Mouse (Mus musculus): ENCODE measurements around the gene Sgms1. TPM values are rescaled to one million over a fixed set of nuclear protein-coding genes. Genes with fewer than 3 reads are reported as not detected.

Sgms1 gene
- polyA plus RNA-seq, 2 experiments = 20.8 to 36.8 TPM

DNA sequence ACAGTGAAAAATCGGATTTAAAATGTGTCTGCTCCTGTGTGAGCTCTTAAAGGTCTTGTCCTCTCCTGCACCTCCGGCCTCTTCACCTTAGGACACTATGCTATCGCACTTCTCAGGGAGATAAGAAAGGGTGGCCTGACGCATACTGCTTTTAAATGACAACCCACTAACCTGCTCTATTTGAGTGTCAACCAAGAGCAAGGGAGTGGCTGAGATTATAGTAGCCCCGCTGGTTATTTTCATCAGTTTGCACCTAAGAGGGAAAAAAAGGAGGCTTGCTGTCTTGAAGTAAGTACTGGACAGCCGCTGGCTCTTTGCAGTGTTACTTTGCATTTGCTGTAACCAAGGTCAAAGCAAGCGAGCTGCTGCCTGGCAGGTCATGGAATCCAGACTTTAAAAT is 602 bp upstream of the Sgms1 start:
- no peak overlapping the region for H3K9ac ChIP-seq (ENCODE audit: low read depth, low read length, severe bottlenecking)
- no peak for ATAC-seq (ENCODE audit: low FRiP score, low read depth)

DNA sequence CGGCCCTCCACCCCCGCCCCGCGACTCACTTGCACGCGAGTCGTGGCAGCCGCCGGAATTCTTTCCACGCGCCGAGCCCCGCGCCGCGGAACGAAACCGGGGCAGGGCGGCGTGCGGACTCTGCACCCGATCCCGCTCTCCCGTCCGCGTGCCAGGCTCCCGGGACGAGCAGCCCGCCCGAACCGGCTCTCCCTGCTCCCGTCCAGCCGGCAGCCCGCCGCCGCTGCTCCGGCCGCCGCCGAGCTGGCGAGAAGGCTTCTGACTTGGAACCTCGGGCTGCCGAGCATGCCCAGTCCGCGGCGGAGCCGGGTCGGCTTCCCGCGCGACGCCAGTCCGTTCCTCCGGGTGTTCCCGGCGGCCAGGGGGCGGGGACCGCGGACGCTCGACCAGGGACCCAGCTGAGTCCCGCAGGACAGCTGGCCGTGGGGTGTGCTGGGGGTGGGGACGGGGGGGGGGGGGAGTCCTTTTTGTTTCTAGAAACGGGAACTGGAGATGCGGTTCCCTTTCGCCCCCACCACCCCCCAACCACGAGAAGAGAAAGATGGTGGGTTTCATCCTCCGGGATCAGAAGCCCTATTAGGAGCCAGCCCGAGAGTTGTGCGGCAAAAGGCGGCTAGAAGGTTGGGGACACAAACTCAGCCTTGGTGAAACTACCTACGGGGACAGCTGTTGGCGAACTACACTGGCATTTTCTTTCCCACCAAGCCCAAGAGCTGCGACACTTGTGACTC is 1.2 kb downstream of the Sgms1 start:
- H3K4me3 ChIP-seq (replicated peaks; ENCODE audit: low read length) = peak overlapping the region; percentile 75
- H3K4me1 ChIP-seq (ENCODE audit: control insufficient read depth, insufficient read depth, low read length) = peaks cover 9% of the 10 kb centered on the region
- H3K4me2 ChIP-seq (replicated peaks; ENCODE audit: low read depth, low read length, severe bottlenecking) = peak overlapping the region; percentile 64
- DNase-seq (ENCODE audit: low spot score) (peak; percentile 90), ATAC-seq (ENCODE audit: low FRiP score, low read depth) (peak; percentile 85)
- no peaks in the 10 kb centered on the region for H3K27me3 ChIP-seq (ENCODE audit: control insufficient read depth, insufficient read depth, low read length)
- WGBS = under 1% methylated on average over 61 of the region's 75 CpGs
- H3K9me3 ChIP-seq (ENCODE audit: control insufficient read depth, low read length) = no peaks in the 10 kb centered on the region
- peak overlapping the region; percentile 90 for H3K27ac ChIP-seq (replicated peaks; ENCODE audit: low read depth, low read length)
- 0 out of 2 replicates have a peak, but pooled peaks have one; percentile 51 for TF ChIP-seq POLR2A (IDR thresholded peaks at IDR 0.05; ENCODE audit: borderline replicate concordance, extremely low read depth, insufficient read depth, insufficient read length)
- peak overlapping the region; percentile 75 for H3K9ac ChIP-seq (ENCODE audit: low read depth, low read length, severe bottlenecking)
- H3K36me3 ChIP-seq (ENCODE audit: control insufficient read depth, insufficient read depth, low read length) = no peaks in the 10 kb centered on the region

More for the DNA sequence above, 602 bp upstream of the Sgms1 start:
- peaks cover 9% of the 10 kb centered on the region for H3K4me1 ChIP-seq (ENCODE audit: control insufficient read depth, insufficient read depth, low read length)
- no peaks in the 10 kb centered on the region for H3K36me3 ChIP-seq (ENCODE audit: control insufficient read depth, insufficient read depth, low read length)
- no peak overlapping the region for H3K27ac ChIP-seq (replicated peaks; ENCODE audit: low read depth, low read length)
- DNase-seq (ENCODE audit: low spot score) = no peak
- no peaks in the 10 kb centered on the region for H3K27me3 ChIP-seq (ENCODE audit: control insufficient read depth, insufficient read depth, low read length)
- no peaks in the 10 kb centered on the region for H3K9me3 ChIP-seq (ENCODE audit: control insufficient read depth, low read length)
- 86% methylated on average over 7 of the region's 7 CpGs for WGBS
- TF ChIP-seq POLR2A (IDR thresholded peaks at IDR 0.05; ENCODE audit: borderline replicate concordance, extremely low read depth, insufficient read depth, insufficient read length) = no peak
- H3K4me3 ChIP-seq (replicated peaks; ENCODE audit: low read length) = peak overlapping the region; percentile 75
- H3K4me2 ChIP-seq (replicated peaks; ENCODE audit: low read depth, low read length, severe bottlenecking) = peak overlapping the region; percentile 64

GRCm38 (mm10) chr19:32387403-32388190 is 1.9 kb downstream of the Sgms1 start:
- Histone ChIP-seq H3K4me3 (replicated peaks; ENCODE audit: low read length) (peak overlapping the region; percentile 75), H3K4me1 (ENCODE audit: control insufficient read depth, insufficient read depth, low read length) (peaks cover 9% of the 10 kb centered on the region), H3K36me3 (ENCODE audit: control insufficient read depth, insufficient read depth, low read length) (no peaks in the 10 kb centered on the region), H3K27me3 (ENCODE audit: control insufficient read depth, insufficient read depth, low read length) (no peaks in the 10 kb centered on the region), H3K27ac (replicated peaks; ENCODE audit: low read depth, low read length) (peak overlapping the region; percentile 90; the same call in 1 of the 2 replicates), H3K9me3 (ENCODE audit: control insufficient read depth, low read length) (no peaks in the 10 kb centered on the region), H3K9ac (ENCODE audit: low read depth, low read length, severe bottlenecking) (peak overlapping the region; percentile 75), H3K4me2 (replicated peaks; ENCODE audit: low read depth, low read length, severe bottlenecking) (peak overlapping the region; percentile 64)
- WGBS = under 1% methylated on average over 55 of the region's 74 CpGs
- DNase-seq (ENCODE audit: low spot score) (no peak), ATAC-seq (ENCODE audit: low FRiP score, low read depth) (no peak; the same call in 1 of the 2 replicates)
- TF ChIP-seq POLR2A (IDR thresholded peaks at IDR 0.05; ENCODE audit: borderline replicate concordance, extremely low read depth, insufficient read depth, insufficient read length) = no peak

DNA sequence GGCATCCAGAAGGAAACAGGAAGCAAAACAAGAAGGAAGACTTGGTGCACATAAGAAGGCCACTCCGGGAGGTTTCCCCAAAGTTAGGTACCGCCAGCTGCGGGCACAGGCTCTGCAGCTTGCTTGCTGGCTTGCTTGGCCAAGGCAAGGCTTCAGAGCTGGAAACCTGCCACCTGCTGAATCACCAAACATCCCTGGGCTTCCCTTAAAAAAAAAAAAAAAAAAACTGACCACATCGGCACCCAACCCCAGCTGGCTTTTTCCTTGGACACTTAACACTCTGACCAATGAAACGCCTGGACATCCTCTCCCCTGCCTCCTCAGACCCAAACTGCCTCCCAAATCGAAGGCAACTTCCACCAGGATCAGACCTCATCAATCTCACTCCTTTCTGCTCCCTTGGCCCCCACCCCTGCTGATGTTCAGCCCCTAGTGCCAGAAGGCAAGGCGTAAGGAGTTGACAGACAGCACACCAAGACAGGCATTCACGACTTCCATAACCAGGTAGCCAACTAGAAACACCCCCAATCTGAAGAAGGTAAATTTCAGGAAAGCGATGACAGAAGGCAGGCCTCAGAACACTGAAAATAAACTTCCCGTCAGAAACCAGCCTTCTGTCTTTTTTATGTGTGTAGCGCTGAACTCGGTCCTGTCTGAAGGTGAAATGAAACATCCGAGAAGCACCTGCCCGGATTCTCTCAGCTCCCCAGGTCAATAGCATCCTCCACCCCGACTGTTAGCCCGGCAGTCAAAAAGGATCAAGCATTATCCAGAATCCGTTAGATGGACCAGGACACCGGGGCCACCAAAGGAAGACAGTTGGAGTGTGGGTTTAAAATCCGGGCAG is 2.7 kb downstream of the Sgms1 start:
- no peaks in the 10 kb centered on the region for H3K36me3 ChIP-seq (ENCODE audit: control insufficient read depth, insufficient read depth, low read length)
- peak; percentile 32 for DNase-seq (ENCODE audit: low spot score)
- TF ChIP-seq POLR2A (IDR thresholded peaks at IDR 0.05; ENCODE audit: borderline replicate concordance, extremely low read depth, insufficient read depth, insufficient read length) = no peak

GRCm38 (mm10) chr19:32383738-32384137 is 5.8 kb downstream of the Sgms1 start:
- no peak for ATAC-seq (ENCODE audit: low FRiP score, low read depth)
- Histone ChIP-seq H3K27ac (replicated peaks; ENCODE audit: low read depth, low read length) (no peak overlapping the region), H3K4me2 (replicated peaks; ENCODE audit: low read depth, low read length, severe bottlenecking) (no peak overlapping the region), H3K9ac (ENCODE audit: low read depth, low read length, severe bottlenecking) (no peak overlapping the region), H3K36me3 (ENCODE audit: control insufficient read depth, insufficient read depth, low read length) (no peaks in the 10 kb centered on the region), H3K4me1 (ENCODE audit: control insufficient read depth, insufficient read depth, low read length) (peaks cover 9% of the 10 kb centered on the region), H3K4me3 (replicated peaks; ENCODE audit: low read length) (no peak overlapping the region), H3K27me3 (ENCODE audit: control insufficient read depth, insufficient read depth, low read length) (no peaks in the 10 kb centered on the region), H3K9me3 (ENCODE audit: control insufficient read depth, low read length) (no peaks in the 10 kb centered on the region)
- no peak for TF ChIP-seq POLR2A (IDR thresholded peaks at IDR 0.05; ENCODE audit: borderline replicate concordance, extremely low read depth, insufficient read depth, insufficient read length)
- 95% methylated on average over 8 of the region's 8 CpGs for WGBS
- no peak for DNase-seq (ENCODE audit: low spot score)

More for the DNA sequence above, 2.7 kb downstream of the Sgms1 start:
- H3K4me1 ChIP-seq (ENCODE audit: control insufficient read depth, insufficient read depth, low read length) = peaks cover 9% of the 10 kb centered on the region
- H3K9me3 ChIP-seq (ENCODE audit: control insufficient read depth, low read length) = no peaks in the 10 kb centered on the region
- 21% methylated on average over 19 of the region's 19 CpGs for WGBS
- H3K27me3 ChIP-seq (ENCODE audit: control insufficient read depth, insufficient read depth, low read length) = no peaks in the 10 kb centered on the region
- peak overlapping the region; percentile 75 for H3K9ac ChIP-seq (ENCODE audit: low read depth, low read length, severe bottlenecking)
- H3K4me3 ChIP-seq (replicated peaks; ENCODE audit: low read length) = peak overlapping the region; percentile 75
- no peak overlapping the region for H3K27ac ChIP-seq (replicated peaks; ENCODE audit: low read depth, low read length)
- H3K4me2 ChIP-seq (replicated peaks; ENCODE audit: low read depth, low read length, severe bottlenecking) = peak overlapping the region; percentile 64
- no peak for ATAC-seq (ENCODE audit: low FRiP score, low read depth)
